In the genomic region with DNA sequence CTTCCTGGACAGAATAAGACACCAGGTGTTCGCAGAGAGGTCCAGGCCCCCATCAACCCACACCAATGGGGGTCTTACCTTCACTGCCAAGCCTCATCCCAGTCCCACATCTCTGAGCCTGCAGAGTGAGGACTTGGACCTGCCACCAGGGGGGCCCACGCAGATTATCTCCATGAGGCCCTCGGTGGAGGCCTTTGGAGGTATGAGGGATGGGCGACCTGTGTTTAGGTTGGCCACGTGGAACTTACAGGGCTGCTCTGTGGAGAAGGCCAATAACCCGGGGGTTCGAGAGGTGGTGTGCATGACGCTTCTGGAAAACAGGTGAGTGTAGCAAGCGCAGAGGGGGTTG, we compare ENCODE assay signal across 9 mouse cellular contexts. TPM values are rescaled to one million over a fixed set of nuclear protein-coding genes. Genes with fewer than 3 reads are reported as not detected.
DNase-seq lines count a peak whose midpoint lies in the region; ATAC-seq and TF ChIP-seq lines count a peak whose summit lies in the region.
"Had no signal": no experiment of that assay in that cellular context is flagged by ENCODE, and none has a peak within 500 bp of the region (broad histone marks: within the 10 kb centered on the region; RNA-seq: fewer than 3 reads in every experiment).

No protein-coding gene starts in this region.

- peak overlapping the region; percentile 91 for H3K27ac ChIP-seq in heart, adult 2 months
- H3K27ac ChIP-seq in heart, embryonic 14.5 days (replicated peaks in 1 of 2; ENCODE audit: control insufficient read depth in 1 of 2, insufficient read depth in 1 of 2, low read depth in 2 of 2, low read length in 2 of 2): no peak overlapping the region
- H3K27ac ChIP-seq in macrophage: 0 out of 2 replicates have a peak overlapping the region, but pooled peaks have one; percentile 7
- H3K27ac ChIP-seq: midbrain, embryonic 12.5 days had no signal

- no peaks in the 10 kb centered on the region for H3K9me3 ChIP-seq in E14TG2a.4 (ENCODE audit: low read length)
- no peaks in the 10 kb centered on the region for H3K9me3 ChIP-seq in heart, embryonic 14.5 days (ENCODE audit: control insufficient read depth, low read length)
- H3K9me3 ChIP-seq: midbrain, embryonic 12.5 days had no signal

- intact Hi-C loops in heart, adult 2 months (cut with DNase I): loop anchor here (2.0 to 5.0 kb wide), 5 partner anchors 89 to 331 kb away; a partner anchor contains a TSS
- intact Hi-C loops in heart, postnatal 36 days (cut with DNase I): loop anchor here (5.0 to 10.0 kb wide), 3 partner anchors 34 to 331 kb away; a partner anchor contains a TSS

- H3K9ac ChIP-seq in heart, adult 2 months (ENCODE audit: low read depth, low read length): peak overlapping the region; percentile 59
- H3K9ac ChIP-seq in heart, embryonic 14.5 days (ENCODE audit: low read length): peak overlapping the region; percentile 84; the same call in 1 of the 2 replicates
- H3K9ac ChIP-seq: midbrain, embryonic 12.5 days had no signal

- H3K27me3 ChIP-seq in heart, adult 2 months (ENCODE audit: control insufficient read depth, insufficient read depth, low read length): no peaks in the 10 kb centered on the region
- peaks cover 30% of the 10 kb centered on the region for H3K27me3 ChIP-seq in E14TG2a.4 (ENCODE audit: insufficient read depth, low read length)
- no peaks in the 10 kb centered on the region for H3K27me3 ChIP-seq in heart, embryonic 14.5 days (ENCODE audit: control insufficient read depth, insufficient read depth, low read length)

- peak; percentile 59 for TF ChIP-seq CTCF in heart, adult 2 months (IDR thresholded peaks at IDR 0.05)
- no peak for TF ChIP-seq CTCF in E14TG2a.4 (conservative IDR thresholded peaks at IDR 0.05; ENCODE audit: low read length)

- H3K36me3 ChIP-seq in heart, adult 2 months (ENCODE audit: control insufficient read depth, insufficient read depth, low read length): peaks cover 10% of the 10 kb centered on the region
- H3K36me3 ChIP-seq in E14TG2a.4 (ENCODE audit: insufficient read depth, low read length): no peaks in the 10 kb centered on the region
- H3K36me3 ChIP-seq in heart, embryonic 14.5 days (ENCODE audit: control insufficient read depth, insufficient read depth, low read length): no peaks in the 10 kb centered on the region
- H3K36me3 ChIP-seq in macrophage (ENCODE audit: inconsistent target): no peaks in the 10 kb centered on the region
- H3K36me3 ChIP-seq: midbrain, embryonic 12.5 days had no signal

- H3K4me2 ChIP-seq in heart, embryonic 14.5 days (ENCODE audit: low read length): peak overlapping the region; percentile 82

- 50% methylated on average over 9 of the region's 9 CpGs for WGBS in heart, adult 2 months
- 72% methylated on average over 9 of the region's 9 CpGs for WGBS in heart, embryonic 14.5 days
- WGBS in macrophage (ENCODE audit: missing documents): 87% methylated on average over 9 of the region's 9 CpGs

- peaks cover 25% of the 10 kb centered on the region for H3K4me1 ChIP-seq in heart, adult 2 months (ENCODE audit: control insufficient read depth, insufficient read depth, low read length)
- peaks cover 34% of the 10 kb centered on the region for H3K4me1 ChIP-seq in E14TG2a.4 (replicated peaks; ENCODE audit: low read depth, low read length)
- peaks cover 40 to 55% of the 10 kb centered on the region in 2 experiments for H3K4me1 ChIP-seq in heart, embryonic 14.5 days (ENCODE audit: control insufficient read depth in 2 of 2, insufficient read depth in 2 of 2, low read length in 2 of 2)

- no peak for ATAC-seq in heart, embryonic 14.5 days (ENCODE audit: insufficient number of reproducible peaks, insufficient read depth, low FRiP score, low read depth)
- ATAC-seq in erythroblast, adult 5-6 weeks (replicated peaks; ENCODE audit: low FRiP score, poor library complexity, severe bottlenecking): no peak

- no peak for DNase-seq in heart, adult 2 months
- no peak for DNase-seq in heart, postnatal 36 days
- DNase-seq in cerebellum, postnatal 4 days (ENCODE audit: low spot score in 2 of 2): no peak
- DNase-seq in ovary, postnatal 36 days (ENCODE audit: low spot score): no peak

- peak overlapping the region; percentile 95 for H3K4me3 ChIP-seq in heart, adult 2 months
- H3K4me3 ChIP-seq in E14TG2a.4 (replicated peaks; ENCODE audit: low read length) (peak overlapping the region; percentile 90; the same call in 1 of the 2 replicates), macrophage (ENCODE audit: inconsistent target) (peak overlapping the region; percentile 57)
- H3K4me3 ChIP-seq in heart, embryonic 14.5 days (ENCODE audit: control insufficient read depth in 1 of 2, insufficient read depth in 1 of 2, low read depth in 1 of 2, low read length in 2 of 2): peak overlapping the region; percentile 64 to 83

- 0 out of 2 replicates have a peak, but pooled peaks cover 2% of the 10 kb centered on the region for H3K79me2 ChIP-seq in heart, adult 2 months (replicated peaks; ENCODE audit: control insufficient read depth, insufficient read depth, low read length)
- H3K79me2 ChIP-seq in macrophage (ENCODE audit: inconsistent target): peaks cover 64% of the 10 kb centered on the region

- TF ChIP-seq EP300 in heart, adult 2 months (IDR thresholded peaks at IDR 0.05; ENCODE audit: insufficient read depth, low read depth, low read length): no peak

- no peak for TF ChIP-seq POLR2A in heart, adult 2 months (IDR thresholded peaks at IDR 0.05; ENCODE audit: insufficient read depth, low read depth, low read length)

RNA-seq across cellular contexts. Expression of a gene that starts 1.6 kb away (rescaled TPM):
- total RNA-seq in heart, adult 2 months (2021): 10 to 100 TPM; 18.9 to 23.3 TPM
- polyA plus RNA-seq in heart, adult 2 months (2012; rRNA removed): 16.7 and 21.3 TPM in 2 replicates
- 10 to 100 TPM; 16.2 to 21.0 TPM for total RNA-seq in heart, postnatal 36 days (2021)
- polyA plus RNA-seq in heart, embryonic 14.5 days (2014; fragmentation: Nextera tagmentation; extraction: Ambion mirVana): 20.8 and 25.6 TPM in 2 replicates
- total RNA-seq in macrophage (2018; cell fraction: chromatin; rRNA removed): 100 to 1,000 TPM in 17 of 26 experiments, 10 to 100 TPM in 8, 1 to 10 TPM in 1; 6.3 to 337 (median 134) TPM
- 10 to 100 TPM; 18.6 to 53.9 (median 33.0) TPM for total RNA-seq in macrophage (2018; cell fraction: cytosol; rRNA removed)
- total RNA-seq in macrophage (2018; cell fraction: nucleus; rRNA removed): 100 to 1,000 TPM in 7 of 26 experiments, 10 to 100 TPM in 19; 12.8 to 225 (median 54.1) TPM
- polyA plus RNA-seq in macrophage (2018): 15.4 to 45.8 TPM (median 36.5 TPM) in 3 replicates
- 0.42 and 0.77 TPM in 2 replicates for total RNA-seq in erythroblast, adult 5-6 weeks (2015; ENCODE audit: low replicate concordance)
- total RNA-seq in erythroblast, adult 5-6 weeks (2017; ENCODE audit: low replicate concordance): 0.26 and 0.42 TPM in 2 replicates

Comparison
In these comparisons a context has a peak if more than half of its experiments do, and no peak if none do; other contexts are left out.
1. H3K27ac ChIP-seq: peak in heart, adult 2 months (single experiment) and macrophage (single experiment); none in heart, embryonic 14.5 days (0 of 2).
2. RNA of a gene that starts 1.6 kb away (total RNA-seq): 18.9 to 23.3 TPM in heart, adult 2 months and 16.2 to 21.0 TPM in heart, postnatal 36 days; 0.26 to 0.77 TPM in erythroblast, adult 5-6 weeks; every median in the first group is over 4 times any median in the second.
3. Peak in every context shown above with its lines, with median percentiles within 50 percentile points of each other: H3K4me3 ChIP-seq.